Mouse (Mus musculus) heart, embryonic 11.5 days (tissue): Measurements from ENCODE around the gene Timm13. TPM values are rescaled to one million over a fixed set of nuclear protein-coding genes. Genes with fewer than 3 reads are reported as not detected.

Experiments used
- ATAC-seq: fragments of 200-750 bp; cut with Nextera tagmentation; replicated peaks from 2 replicates; pipeline ENCODE4 v1.8.0; 2017; ENCODE audit warnings: moderate library complexity; ENCODE audit not compliant: insufficient number of reproducible peaks, low FRiP score, low TSS enrichment
- H3K27ac ChIP-seq: fragments of 300-500 bp; sonication (generic); 2 replicates; pipeline ENCODE4 v1.5.1; 2014; ENCODE audit warnings: mild to moderate bottlenecking, low read depth, low read length
- H3K27me3 ChIP-seq: fragments of 300-500 bp; sonication (generic); 2 replicates; pipeline ENCODE4 v1.6.1; 2014; ENCODE audit warnings: mild to moderate bottlenecking, low read length, mixed read lengths; ENCODE audit not compliant: control insufficient read depth, insufficient read depth
- H3K36me3 ChIP-seq: fragments of 300-500 bp; sonication (generic); 2 replicates; pipeline ENCODE4 v1.6.1; 2014; ENCODE audit warnings: mild to moderate bottlenecking, low read length, moderate library complexity, mixed read lengths; ENCODE audit not compliant: control insufficient read depth, insufficient read depth
- H3K4me1 ChIP-seq: fragments of 300-500 bp; sonication (generic); 2 replicates; pipeline ENCODE4 v1.6.1; 2014; ENCODE audit warnings: low read length; ENCODE audit not compliant: control insufficient read depth, insufficient read depth
- H3K4me2 ChIP-seq: fragments of 300-500 bp; sonication (generic); 2 replicates; pipeline ENCODE4 v1.6.1; 2014; ENCODE audit warnings: mild to moderate bottlenecking, moderate library complexity
- H3K4me3 ChIP-seq: fragments of 300-500 bp; sonication (generic); 2 replicates; pipeline ENCODE4 v1.5.1; 2014; ENCODE audit warnings: low read depth, low read length
- H3K9ac ChIP-seq: fragments of 300-500 bp; sonication (generic); 2 replicates; pipeline ENCODE4 v1.6.1; 2014; ENCODE audit warnings: mild to moderate bottlenecking, low read depth, low read length, moderate library complexity
- H3K9me3 ChIP-seq: fragments of 300-500 bp; sonication (generic); replicated peaks from 2 replicates; pipeline ENCODE4 v1.6.1; 2016; ENCODE audit warnings: low read length; ENCODE audit not compliant: control insufficient read depth
- WGBS: fragments of 180-500 bp; shearing (Covaris S2); extraction: QIAGEN DNeasy Blood & Tissue Kit; methylation state at CpG from one replicate; pipeline ENCODE4 v1.1.7; 2014; ENCODE audit not compliant: insufficient replicate concordance; 5-methylcytosine and 5-hydroxymethylcytosine counted together
- polyA plus RNA-seq: library from polyadenylated mRNA; unstranded; fragments of >200 nt; fragmentation: Nextera tagmentation; extraction: Ambion mirVana; gene quantifications from 2 replicates; pipeline ENCODE4 v1.2.1, GENCODE M21; 2014

Gene Timm13
- polyA plus RNA-seq, 1 experiment from 2014 or later: 340 TPM

DNA sequence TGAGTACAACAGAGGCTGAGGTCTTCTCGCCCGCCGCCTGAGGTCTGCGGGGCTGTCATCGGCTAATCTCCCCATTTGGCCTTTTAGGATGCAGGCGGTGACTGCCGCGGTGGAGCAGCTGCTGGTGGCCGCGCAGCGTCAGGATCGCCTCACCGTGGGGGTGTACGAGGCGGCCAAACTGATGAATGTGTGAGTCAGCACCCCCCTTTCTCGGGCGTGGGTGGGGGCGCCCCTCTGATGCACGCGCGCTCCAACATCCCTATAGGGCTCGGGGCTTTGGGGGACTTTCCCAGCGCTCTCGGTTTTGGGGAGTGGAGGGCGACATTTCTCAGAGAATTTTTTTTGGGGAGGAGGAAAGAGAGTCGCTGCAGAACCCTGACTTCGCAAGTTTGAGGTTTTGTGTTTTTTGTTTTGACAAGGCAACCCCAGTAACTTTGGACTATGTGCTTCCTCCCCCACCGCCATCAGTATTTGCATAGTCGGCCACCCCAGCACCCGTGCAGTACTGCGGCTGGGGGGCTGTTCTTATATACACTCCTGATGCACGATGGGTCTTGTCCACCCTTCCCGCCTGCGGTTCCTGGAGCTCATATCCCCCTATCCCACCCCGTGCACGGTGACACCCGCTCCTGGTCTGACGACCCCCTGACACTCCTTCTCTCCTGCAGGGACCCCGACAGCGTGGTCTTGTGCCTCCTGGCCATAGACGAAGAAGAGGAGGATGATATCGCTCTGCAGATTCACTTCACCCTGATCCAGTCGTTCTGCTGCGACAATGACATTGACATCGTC lies 29.8 kb upstream of the Timm13 start:
- no peak for ATAC-seq
- Histone ChIP-seq H3K9ac (peak overlapping the region; percentile 80), H3K9me3 (no peaks in the 10 kb centered on the region), H3K4me1 (peaks cover 46% of the 10 kb centered on the region), H3K4me2 (peak overlapping the region; percentile 90), H3K27me3 (peaks cover 20% of the 10 kb centered on the region), H3K36me3 (no peaks in the 10 kb centered on the region), H3K4me3 (peak overlapping the region; percentile 77), H3K27ac (peak overlapping the region; percentile 68)
- under 1% methylated on average over 45 of the region's 45 CpGs for WGBS

DNA sequence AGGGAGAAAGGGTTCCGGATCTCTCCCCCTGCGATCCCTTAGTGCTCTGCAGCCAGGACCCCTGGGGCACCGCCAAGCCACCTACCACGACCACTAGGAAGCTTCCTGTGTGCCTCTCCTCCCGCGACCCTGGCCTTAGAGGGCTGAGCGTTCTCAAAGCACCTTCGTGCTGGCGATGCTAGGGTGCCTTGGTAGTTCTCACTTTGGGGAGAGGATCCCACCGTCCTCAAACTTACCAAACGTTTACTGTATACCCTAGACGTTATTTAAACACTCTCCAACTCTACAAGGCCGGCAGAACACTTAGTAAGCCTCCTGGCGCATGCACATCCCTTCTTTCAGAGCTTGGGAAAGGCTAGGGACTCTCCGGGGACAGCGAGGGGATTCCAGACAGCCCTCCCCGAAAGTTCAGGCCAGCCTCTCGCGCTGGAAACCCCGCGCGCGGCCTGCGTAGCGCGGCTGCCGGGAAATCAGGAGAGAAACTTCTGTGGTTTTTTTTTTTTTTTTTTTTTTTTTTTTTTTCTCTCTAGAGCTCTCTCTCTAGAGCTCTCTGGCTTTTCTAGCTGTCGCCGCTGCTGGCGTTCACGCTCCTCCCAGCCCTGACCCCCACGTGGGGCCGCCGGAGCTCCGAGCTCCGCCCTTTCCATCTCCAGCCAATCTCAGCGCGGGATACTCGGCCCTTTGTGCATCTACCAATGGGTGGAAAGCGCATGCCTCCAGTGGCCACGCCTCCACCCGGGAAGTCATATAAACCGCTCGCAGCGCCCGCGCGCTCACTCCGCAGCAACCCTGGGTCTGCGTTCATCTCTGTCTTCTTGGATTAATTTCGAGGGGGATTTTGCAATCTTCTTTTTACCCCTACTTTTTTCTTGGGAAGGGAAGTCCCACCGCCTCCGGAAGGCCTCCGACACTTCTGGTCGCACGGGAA lies 28.8 kb upstream of the Timm13 start, which contains the start of gene Gadd45b:
TSS of gene Gadd45b (plus strand) at position 775 of the 928 bp plus-strand sequence.
- peak within 1 kb of the TSS; percentile 77 for H3K4me3 ChIP-seq
- no peaks in the 10 kb centered on the region for H3K36me3 ChIP-seq
- H3K27me3 ChIP-seq: peaks cover 20% of the 10 kb centered on the region
- peak within 1 kb of the TSS; percentile 80 for H3K9ac ChIP-seq
- peak; percentile 88 for ATAC-seq
- under 1% methylated on average over 56 of the region's 56 CpGs for WGBS
- peaks cover 44% of the 10 kb centered on the region for H3K4me1 ChIP-seq
- peak within 1 kb of the TSS; percentile 90 for H3K4me2 ChIP-seq
- peak within 1 kb of the TSS; percentile 88 for H3K27ac ChIP-seq
- H3K9me3 ChIP-seq: no peaks in the 10 kb centered on the region

DNA sequence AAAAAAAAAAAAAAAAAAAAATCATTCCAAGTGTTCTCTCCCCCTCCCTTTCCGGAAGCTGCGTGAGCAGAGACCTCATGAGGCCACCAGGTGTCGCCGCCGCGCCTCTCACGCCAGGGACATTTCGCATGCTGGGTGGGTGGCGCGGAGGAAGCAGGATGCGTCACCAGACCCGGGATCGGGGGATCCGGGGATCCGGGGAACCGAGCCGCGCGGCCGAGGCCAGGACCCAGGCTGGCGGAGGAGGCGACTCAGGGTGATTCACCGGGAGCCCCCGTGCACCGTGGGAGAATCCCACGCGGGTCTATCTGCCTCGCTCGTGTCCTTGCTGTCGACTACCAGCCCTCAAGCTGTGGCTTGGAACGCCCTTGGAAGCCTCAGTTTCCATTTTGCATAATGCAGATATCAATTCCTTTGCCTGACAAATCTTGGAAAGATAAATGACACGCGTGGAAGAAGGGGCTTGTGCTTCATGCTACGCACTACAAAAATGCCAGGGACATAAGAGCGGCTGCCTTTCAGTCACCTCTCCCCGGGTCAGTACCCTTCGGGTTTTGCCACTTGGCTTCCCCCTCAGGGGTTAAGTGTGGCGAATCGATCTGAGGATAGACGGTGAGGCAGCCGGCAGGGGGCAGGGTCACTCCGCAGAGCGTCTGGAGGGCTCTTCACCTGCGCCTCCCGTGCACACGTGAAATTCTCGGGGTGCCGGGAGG lies 28.0 kb upstream of the Timm13 start:
- peak overlapping the region; percentile 52 for H3K4me3 ChIP-seq
- H3K27ac ChIP-seq: peak overlapping the region; percentile 88
- peaks cover 15% of the 10 kb centered on the region for H3K27me3 ChIP-seq
- peaks cover 41% of the 10 kb centered on the region for H3K4me1 ChIP-seq
- WGBS: 0% methylated on average over 48 of the region's 48 CpGs
- no peaks in the 10 kb centered on the region for H3K36me3 ChIP-seq
- H3K4me2 ChIP-seq: peak overlapping the region; percentile 88
- no peak for ATAC-seq
- H3K9me3 ChIP-seq: no peaks in the 10 kb centered on the region
- H3K9ac ChIP-seq: peak overlapping the region; percentile 77

DNA sequence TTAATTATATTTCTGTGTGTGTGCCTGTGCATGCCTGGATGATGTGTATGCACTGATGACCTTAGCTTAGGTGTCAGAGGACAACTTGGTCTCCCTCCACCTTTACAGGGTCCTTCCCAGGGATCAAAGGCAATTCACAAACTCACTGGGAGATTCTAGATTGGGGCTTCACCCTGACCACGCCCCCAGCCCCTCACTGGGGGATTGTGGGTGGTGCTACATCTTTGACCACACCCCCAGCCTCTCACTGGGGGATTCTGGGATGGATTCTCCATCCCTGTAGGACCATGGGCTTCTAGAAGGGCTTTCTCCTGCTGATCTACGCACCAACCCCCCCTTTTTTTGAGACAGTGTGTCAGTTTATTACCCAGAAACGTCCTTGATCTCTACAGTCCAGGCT lies 24.7 kb upstream of the Timm13 start:
- no peaks in the 10 kb centered on the region for H3K9me3 ChIP-seq
- no peaks in the 10 kb centered on the region for H3K27me3 ChIP-seq
- H3K4me2 ChIP-seq: no peak overlapping the region
- no peaks in the 10 kb centered on the region for H3K36me3 ChIP-seq
- ATAC-seq: no peak
- no peak overlapping the region for H3K9ac ChIP-seq
- peaks cover 9% of the 10 kb centered on the region for H3K4me1 ChIP-seq
- no peak overlapping the region for H3K27ac ChIP-seq
- H3K4me3 ChIP-seq: no peak overlapping the region
- WGBS: 43% methylated on average over 3 of the region's 3 CpGs

DNA sequence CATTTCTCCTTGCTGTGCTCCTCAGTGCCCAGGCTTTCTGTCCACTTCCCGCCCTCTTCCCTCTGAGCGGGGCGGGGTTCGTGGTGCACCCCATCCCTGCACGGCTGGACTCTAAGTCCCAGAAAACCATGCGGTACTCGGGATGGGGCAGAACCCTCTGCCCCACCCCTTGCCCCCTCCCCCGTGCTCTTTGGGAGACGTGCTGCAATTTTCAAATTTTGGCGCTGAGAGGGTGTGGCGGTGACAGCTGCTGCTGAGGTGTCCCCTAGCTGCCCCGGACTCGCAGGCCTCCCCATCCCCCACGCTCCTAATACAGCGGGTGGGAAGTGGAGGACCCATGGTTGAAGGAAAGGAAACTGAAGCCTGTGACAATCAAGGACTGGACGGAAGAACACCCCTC lies 21.2 kb upstream of the Timm13 start:
- 7% methylated on average over 16 of the region's 16 CpGs for WGBS
- no peaks in the 10 kb centered on the region for H3K27me3 ChIP-seq
- peaks cover 8% of the 10 kb centered on the region for H3K4me1 ChIP-seq
- H3K9ac ChIP-seq: peak overlapping the region; percentile 63
- H3K4me2 ChIP-seq: peak overlapping the region; percentile 63
- H3K36me3 ChIP-seq: no peaks in the 10 kb centered on the region
- H3K9me3 ChIP-seq: no peaks in the 10 kb centered on the region
- H3K27ac ChIP-seq: 0 out of 2 replicates have a peak overlapping the region, but pooled peaks have one; percentile 36
- ATAC-seq: 0 out of 2 replicates have a peak, but pooled peaks have one; percentile 16
- peak overlapping the region; percentile 36 for H3K4me3 ChIP-seq

DNA sequence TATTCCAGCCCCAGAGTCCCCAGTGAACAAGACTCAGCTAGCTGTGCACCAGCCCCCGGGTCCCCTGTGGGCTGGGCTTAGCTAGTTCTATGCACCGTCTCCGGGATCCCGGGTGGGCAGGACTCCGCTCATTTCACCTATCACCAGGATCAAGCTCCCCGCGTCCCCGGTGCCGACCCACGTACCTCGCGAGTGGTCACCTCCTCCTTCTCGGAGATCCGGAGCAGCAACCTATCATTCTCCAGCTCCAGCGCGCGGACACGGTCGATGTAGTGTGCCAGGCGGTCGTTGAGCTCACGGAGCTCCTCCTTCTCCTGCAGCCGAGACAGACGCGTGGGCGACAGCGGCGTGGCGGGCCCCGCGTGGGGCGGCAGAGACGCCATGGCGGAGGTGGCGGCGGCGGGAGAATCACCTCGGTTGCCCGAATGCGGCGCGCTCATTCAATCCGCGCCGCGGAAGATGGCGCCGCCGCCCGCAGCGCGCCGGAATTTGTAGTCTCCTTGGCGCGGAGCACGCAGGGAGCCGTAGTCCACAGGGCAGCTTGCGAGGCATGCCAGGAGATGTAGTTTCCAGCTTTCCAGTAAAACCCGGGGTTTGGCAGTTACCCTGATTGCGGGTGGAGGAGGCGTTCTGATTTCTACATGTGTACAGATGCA lies 17.1 kb upstream of the Timm13 start, which contains the start of gene Lmnb2:
TSS of gene Lmnb2 (minus strand) at position 467 of the 656 bp plus-strand sequence.
- Histone ChIP-seq H3K9me3 (no peaks in the 10 kb centered on the region), H3K36me3 (peaks cover 3% of the 10 kb centered on the region; the same call in 1 of the 2 replicates), H3K4me2 (peak within 1 kb of the TSS; percentile 97), H3K9ac (peak within 1 kb of the TSS; percentile 86), H3K27me3 (no peaks in the 10 kb centered on the region), H3K4me3 (peak within 1 kb of the TSS; percentile 62), H3K4me1 (peaks cover 12% of the 10 kb centered on the region), H3K27ac (peak within 1 kb of the TSS; percentile 18)
- WGBS: under 1% methylated on average over 61 of the region's 61 CpGs
- ATAC-seq: peak; percentile 12; the same call in 1 of the 2 replicates

DNA sequence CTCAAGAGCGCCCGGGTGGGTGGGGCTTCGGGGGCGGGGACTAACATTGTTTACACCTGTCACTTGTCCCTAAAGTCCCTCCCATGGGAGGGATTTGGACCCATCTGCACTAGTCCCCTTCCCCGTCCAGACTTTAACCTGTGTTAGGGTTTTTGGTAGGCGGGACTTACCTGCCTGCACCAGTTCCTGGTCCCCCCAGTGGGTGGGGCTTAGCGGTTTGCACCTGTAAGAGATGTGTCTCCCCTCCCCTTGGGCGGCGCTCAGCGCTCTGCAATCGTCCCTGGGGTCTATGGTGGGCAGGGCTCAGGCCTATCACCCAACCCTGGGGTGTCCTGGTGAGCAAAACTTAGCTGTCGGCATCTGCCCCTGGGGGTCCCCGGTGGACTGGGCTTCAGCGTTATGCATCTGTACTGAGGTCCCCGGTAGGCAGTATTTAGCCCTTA lies 16.6 kb upstream of the Timm13 start:
- peak overlapping the region; percentile 86 for H3K9ac ChIP-seq
- no peaks in the 10 kb centered on the region for H3K27me3 ChIP-seq
- peak overlapping the region; percentile 97 for H3K4me2 ChIP-seq
- peak; percentile 32; the same call in 1 of the 2 replicates for ATAC-seq
- 4% methylated on average over 15 of the region's 15 CpGs for WGBS
- no peak overlapping the region; the same call in 1 of the 2 replicates for H3K27ac ChIP-seq
- H3K4me1 ChIP-seq: peaks cover 12% of the 10 kb centered on the region
- H3K4me3 ChIP-seq: peak overlapping the region; percentile 62
- peaks cover 3% of the 10 kb centered on the region; the same call in 1 of the 2 replicates for H3K36me3 ChIP-seq
- H3K9me3 ChIP-seq: no peaks in the 10 kb centered on the region
